Mouse (Mus musculus) T-cell, adult 66 days (primary cell): Measurements from ENCODE around the gene Rasgrp4. TPM values are rescaled to one million over a fixed set of nuclear protein-coding genes. Genes with fewer than 3 reads are reported as not detected.

Experiments used
- total RNA-seq, 2 experiments: library from RNA; stranded (reverse); gene quantifications; 3 replicates in 1 of 2; 4 replicates in 1 of 2; pipeline ENCODE4 v1.2.4; 2023

Rasgrp4 gene
- 1 to 10 TPM; 2.1 to 2.3 TPM for total RNA-seq

GRCm38 (mm10) chr7:29134693-29135386 lies at the start of gene Rasgrp4:
Gene Rasgrp4, plus strand, starts transcription at chr7:29134851.

GRCm38 (mm10) chr7:29124970-29125369 lies 9.7 kb upstream of the Rasgrp4 start, which contains the start of gene Ryr1:
Gene Ryr1, minus strand, starts transcription at chr7:29125179.

GRCm38 (mm10) chr7:29155838-29156782 lies 21.5 kb downstream of the Rasgrp4 start, which contains the start of gene Fam98c:
Gene Fam98c, minus strand, starts transcription at chr7:29156234.

GRCm38 (mm10) chr7:29170066-29170754 lies 35.6 kb downstream of the Rasgrp4 start, which contains the start of the genes Ggn and Spred3:
Gene Ggn, plus strand, starts transcription at chr7:29170210.
Gene Spred3, minus strand, starts transcription at chr7:29170411.

GRCm38 (mm10) chr7:29180077-29180853 lies 45.6 kb downstream of the Rasgrp4 start, which contains the start of gene Psmd8:
Gene Psmd8, minus strand, starts transcription at chr7:29180701.

Other genes starting within 250 kb of the Rasgrp4 start
- 100 to 1,000 TPM; 149 to 152 TPM for gene Actn4, start 172.5 kb upstream of the Rasgrp4 start, total RNA-seq
- 100 to 1,000 TPM; 313 to 319 TPM for gene Eif3k, start 153.0 kb upstream of the Rasgrp4 start, total RNA-seq
- gene Map4k1, start 152.8 kb upstream of the Rasgrp4 start, total RNA-seq, result 10 to 100 TPM; 95.0 to 97.3 TPM
- under 1 TPM; 0.03 TPM for gene Ryr1, start 9.7 kb upstream of the Rasgrp4 start, total RNA-seq
- 10 to 100 TPM; 35.8 to 38.2 TPM for gene Fam98c, start 21.4 kb downstream of the Rasgrp4 start, total RNA-seq
- not detected for gene Ggn, start 35.4 kb downstream of the Rasgrp4 start, total RNA-seq
- 1 to 10 TPM; 1.3 to 4.0 TPM for gene Spred3, start 35.6 kb downstream of the Rasgrp4 start, total RNA-seq
- 100 to 1,000 TPM; 133 to 146 TPM for gene Psmd8, start 45.9 kb downstream of the Rasgrp4 start, total RNA-seq
- under 1 TPM; 0.67 to 0.89 TPM for gene Catsperg1, start 79.2 kb downstream of the Rasgrp4 start, total RNA-seq
- 1 to 10 TPM in 1 of 2 experiments, under 1 TPM in 1; 0.50 to 1.2 TPM for gene Kcnk6, start 97.7 kb downstream of the Rasgrp4 start, total RNA-seq
- 10 to 100 TPM; 23.8 to 24.2 TPM for gene Yif1b, start 103.5 kb downstream of the Rasgrp4 start, total RNA-seq
- gene 2200002D01Rik, start 113.6 kb downstream of the Rasgrp4 start, total RNA-seq, result 1 to 10 TPM; 3.1 to 5.9 TPM
- 10 to 100 TPM; 72.2 to 76.1 TPM for gene Spint2, start 147.1 kb downstream of the Rasgrp4 start, total RNA-seq
- gene Ppp1r14a, start 154.5 kb downstream of the Rasgrp4 start, total RNA-seq, result not detected
- gene Dpf1, start 169.1 kb downstream of the Rasgrp4 start, total RNA-seq, result not detected